Mouse (Mus musculus): Measurements from ENCODE around the gene Map4k2. TPM values are rescaled to one million over a fixed set of nuclear protein-coding genes. Genes with fewer than 3 reads are reported as not detected.
A peak's percentile ranks its signal among the peaks of the same experiment; 100 is the strongest.

Map4k2 gene
- polyA plus RNA-seq, 1 experiment from 2014 or later: 21.8 TPM

GRCm38 (mm10) chr19:6321786-6322621, 18.9 kb upstream of the Map4k2 start:
- Histone ChIP-seq H3K4me3 (no peak overlapping the region), H3K27ac (replicated peaks) (no peak overlapping the region), H3K9ac (no peak overlapping the region), H3K4me1 (replicated peaks) (no peaks in the 10 kb centered on the region), H3K4me2 (no peak overlapping the region), H3K27me3 (no peaks in the 10 kb centered on the region), H3K36me3 (no peaks in the 10 kb centered on the region), H3K9me3 (no peaks in the 10 kb centered on the region)
- 87% methylated on average over 33 of the region's 33 CpGs for WGBS
- ATAC-seq (ENCODE audit: low FRiP score, low read depth): no peak

GRCm38 (mm10) chr19:6324751-6325150, 16.2 kb upstream of the Map4k2 start:
- no peaks in the 10 kb centered on the region for H3K4me1 ChIP-seq (replicated peaks)
- H3K4me2 ChIP-seq: no peak overlapping the region
- no peak overlapping the region for H3K4me3 ChIP-seq
- H3K27me3 ChIP-seq: no peaks in the 10 kb centered on the region
- ATAC-seq (ENCODE audit: low FRiP score, low read depth): no peak
- WGBS: 88% methylated on average over 9 of the region's 9 CpGs
- H3K9ac ChIP-seq: no peak overlapping the region
- no peak overlapping the region for H3K27ac ChIP-seq (replicated peaks)
- H3K9me3 ChIP-seq: no peaks in the 10 kb centered on the region
- no peaks in the 10 kb centered on the region for H3K36me3 ChIP-seq

- Histone ChIP-seq H3K4me1 (replicated peaks) (peaks cover 10% of the 10 kb centered on the region), H3K36me3 (no peaks in the 10 kb centered on the region), H3K27ac (replicated peaks) (no peak overlapping the region), H3K4me2 (no peak overlapping the region), H3K9ac (no peak overlapping the region), H3K4me3 (no peak overlapping the region), H3K9me3 (no peaks in the 10 kb centered on the region), H3K27me3 (no peaks in the 10 kb centered on the region)
- ATAC-seq (ENCODE audit: low FRiP score, low read depth): no peak
- 67% methylated on average over 5 of the region's 5 CpGs for WGBS
These were observed 9.8 kb upstream of the Map4k2 start for GRCm38 (mm10) chr19:6331178-6331577.

GRCm38 (mm10) chr19:6331719-6332516, 9.0 kb upstream of the Map4k2 start:
- Histone ChIP-seq H3K4me2 (peak overlapping the region; percentile 42), H3K9me3 (no peaks in the 10 kb centered on the region), H3K27ac (replicated peaks) (no peak overlapping the region), H3K4me1 (replicated peaks) (peaks cover 18% of the 10 kb centered on the region), H3K4me3 (no peak overlapping the region), H3K9ac (no peak overlapping the region), H3K36me3 (no peaks in the 10 kb centered on the region), H3K27me3 (no peaks in the 10 kb centered on the region)
- no peak for ATAC-seq (ENCODE audit: low FRiP score, low read depth)
- 22% methylated on average over 13 of the region's 13 CpGs for WGBS

GRCm38 (mm10) chr19:6333761-6334595, 7.0 kb upstream of the Map4k2 start:
- H3K27ac ChIP-seq (replicated peaks): peak overlapping the region; percentile 43

GRCm38 (mm10) chr19:6334673-6335457, 6.1 kb upstream of the Map4k2 start, which contains the start of gene Men1:
Gene Men1 (plus strand): TSS chr19:6334979.
- Histone ChIP-seq H3K9ac (peak within 1 kb of the TSS; percentile 92), H3K27ac (replicated peaks) (peak within 1 kb of the TSS; percentile 84), H3K4me2 (peak within 1 kb of the TSS; percentile 90), H3K27me3 (no peaks in the 10 kb centered on the region), H3K4me1 (replicated peaks) (peaks cover 26% of the 10 kb centered on the region), H3K9me3 (no peaks in the 10 kb centered on the region), H3K4me3 (peak within 1 kb of the TSS; percentile 84), H3K36me3 (peaks cover 19% of the 10 kb centered on the region)
- WGBS: under 1% methylated on average over 43 of the region's 43 CpGs
- peak; percentile 96 for ATAC-seq (ENCODE audit: low FRiP score, low read depth)

More at GRCm38 (mm10) chr19:6333761-6334595, 7.0 kb upstream of the Map4k2 start:
- Histone ChIP-seq H3K4me3 (peak overlapping the region; percentile 84; the same call in 1 of the 2 replicates), H3K27me3 (no peaks in the 10 kb centered on the region), H3K9me3 (no peaks in the 10 kb centered on the region), H3K4me1 (replicated peaks) (peaks cover 26% of the 10 kb centered on the region), H3K36me3 (peaks cover 10% of the 10 kb centered on the region; the same call in 1 of the 2 replicates), H3K4me2 (peak overlapping the region; percentile 90), H3K9ac (no peak overlapping the region)
- ATAC-seq (ENCODE audit: low FRiP score, low read depth): no peak; the same call in 1 of the 2 replicates
- 70% methylated on average over 9 of the region's 9 CpGs for WGBS

- under 1% methylated on average over 25 of the region's 25 CpGs for WGBS
- no peaks in the 10 kb centered on the region for H3K27me3 ChIP-seq
- no peak for ATAC-seq (ENCODE audit: low FRiP score, low read depth)
These were observed 5.5 kb upstream of the Map4k2 start for GRCm38 (mm10) chr19:6335458-6335827.

GRCm38 (mm10) chr19:6336920-6337319, 4.0 kb upstream of the Map4k2 start:
- Histone ChIP-seq H3K27me3 (no peaks in the 10 kb centered on the region), H3K27ac (replicated peaks) (no peak overlapping the region), H3K4me3 (peak overlapping the region; percentile 84; the same call in 1 of the 2 replicates), H3K9ac (0 out of 2 replicates have a peak overlapping the region, but pooled peaks have one; percentile 92), H3K36me3 (peaks cover 27% of the 10 kb centered on the region), H3K9me3 (no peaks in the 10 kb centered on the region), H3K4me2 (peak overlapping the region; percentile 90), H3K4me1 (replicated peaks) (peaks cover 40% of the 10 kb centered on the region)
- 92% methylated on average over 10 of the region's 10 CpGs for WGBS
- no peak for ATAC-seq (ENCODE audit: low FRiP score, low read depth)

More at GRCm38 (mm10) chr19:6335458-6335827, 5.5 kb upstream of the Map4k2 start:
- Histone ChIP-seq H3K4me3 (peak overlapping the region; percentile 84), H3K9ac (peak overlapping the region; percentile 92), H3K36me3 (peaks cover 25% of the 10 kb centered on the region), H3K4me1 (replicated peaks) (peaks cover 29% of the 10 kb centered on the region), H3K9me3 (no peaks in the 10 kb centered on the region), H3K27ac (replicated peaks) (peak overlapping the region; percentile 84), H3K4me2 (peak overlapping the region; percentile 90)

GRCm38 (mm10) chr19:6338171-6338570, 2.8 kb upstream of the Map4k2 start:
- Histone ChIP-seq H3K27me3 (no peaks in the 10 kb centered on the region), H3K9me3 (no peaks in the 10 kb centered on the region), H3K4me2 (no peak overlapping the region), H3K4me3 (no peak overlapping the region), H3K27ac (replicated peaks) (no peak overlapping the region), H3K9ac (no peak overlapping the region), H3K36me3 (peaks cover 32% of the 10 kb centered on the region), H3K4me1 (replicated peaks) (peaks cover 39% of the 10 kb centered on the region)
- ATAC-seq (ENCODE audit: low FRiP score, low read depth): no peak
- WGBS: 94% methylated on average over 7 of the region's 7 CpGs

- no peak for ATAC-seq (ENCODE audit: low FRiP score, low read depth)
- Histone ChIP-seq H3K9ac (no peak overlapping the region), H3K4me3 (no peak overlapping the region), H3K27me3 (no peaks in the 10 kb centered on the region), H3K4me1 (replicated peaks) (peaks cover 39% of the 10 kb centered on the region), H3K4me2 (no peak overlapping the region), H3K27ac (replicated peaks) (no peak overlapping the region), H3K9me3 (no peaks in the 10 kb centered on the region), H3K36me3 (peaks cover 32% of the 10 kb centered on the region)
- 97% methylated on average over 11 of the region's 11 CpGs for WGBS
These were observed 2.2 kb upstream of the Map4k2 start for GRCm38 (mm10) chr19:6338716-6339115.

GRCm38 (mm10) chr19:6339191-6339590, 1.7 kb upstream of the Map4k2 start:
- H3K4me3 ChIP-seq: no peak overlapping the region
- no peaks in the 10 kb centered on the region for H3K27me3 ChIP-seq
- H3K4me1 ChIP-seq (replicated peaks): peaks cover 39% of the 10 kb centered on the region
- WGBS: 95% methylated on average over 6 of the region's 6 CpGs
- ATAC-seq (ENCODE audit: low FRiP score, low read depth): no peak
- H3K27ac ChIP-seq (replicated peaks): no peak overlapping the region
- no peaks in the 10 kb centered on the region for H3K9me3 ChIP-seq
- no peak overlapping the region for H3K9ac ChIP-seq
- H3K4me2 ChIP-seq: no peak overlapping the region
- H3K36me3 ChIP-seq: peaks cover 36% of the 10 kb centered on the region
